Mouse (Mus musculus): ENCODE results near the gene Mta2. TPM values are rescaled to one million over a fixed set of nuclear protein-coding genes. Genes with fewer than 3 reads are reported as not detected.

The Mta2 gene
- polyA plus RNA-seq, 1 experiment from 2014 or later = 30.3 TPM

- peaks cover 13% of the 10 kb centered on the region for H3K4me1 ChIP-seq (replicated peaks; ENCODE audit: control insufficient read depth, insufficient read depth, low read length)
- 100% methylated on average over 2 of the region's 2 CpGs for WGBS
- DNase-seq (ENCODE audit: low spot score) (no peak), ATAC-seq (ENCODE audit: low FRiP score) (no peak)
- H3K36me3 ChIP-seq (replicated peaks; ENCODE audit: control insufficient read depth, insufficient read depth) = peaks cover 36% of the 10 kb centered on the region
- no peaks in the 10 kb centered on the region for H3K27me3 ChIP-seq (ENCODE audit: control insufficient read depth, insufficient read depth, low read length)
- no peaks in the 10 kb centered on the region for H3K9me3 ChIP-seq (ENCODE audit: control insufficient read depth, low read length)
- no peak overlapping the region for H3K27ac ChIP-seq
- no peak overlapping the region for H3K9ac ChIP-seq
- no peak overlapping the region for H3K4me3 ChIP-seq (replicated peaks; ENCODE audit: low read length)
- no peak overlapping the region for H3K4me2 ChIP-seq (replicated peaks)
Observed at GRCm38 (mm10) chr19:8926766-8927165, 14.9 kb upstream of the Mta2 start.

- H3K27ac ChIP-seq = no peak overlapping the region
- no peak overlapping the region for H3K4me3 ChIP-seq (replicated peaks; ENCODE audit: low read length)
- no peak for ATAC-seq (ENCODE audit: low FRiP score)
- peaks cover 34% of the 10 kb centered on the region for H3K36me3 ChIP-seq (replicated peaks; ENCODE audit: control insufficient read depth, insufficient read depth)
- H3K4me1 ChIP-seq (replicated peaks; ENCODE audit: control insufficient read depth, insufficient read depth, low read length) = peaks cover 11% of the 10 kb centered on the region; the same call in 1 of the 2 replicates
- no peak for DNase-seq (ENCODE audit: low spot score)
- no peak overlapping the region for H3K4me2 ChIP-seq (replicated peaks)
- no peaks in the 10 kb centered on the region for H3K9me3 ChIP-seq (ENCODE audit: control insufficient read depth, low read length)
- no peaks in the 10 kb centered on the region for H3K27me3 ChIP-seq (ENCODE audit: control insufficient read depth, insufficient read depth, low read length)
- WGBS = 90% methylated on average over 12 of the region's 12 CpGs
- no peak overlapping the region for H3K9ac ChIP-seq
Observed at GRCm38 (mm10) chr19:8927891-8928525, 13.7 kb upstream of the Mta2 start.

GRCm38 (mm10) chr19:8928689-8929223, 12.9 kb upstream of the Mta2 start:
- peak; percentile 56; the same call in 1 of the 2 replicates for ATAC-seq (ENCODE audit: low FRiP score)
- H3K27ac ChIP-seq = no peak overlapping the region
- 22% methylated on average over 16 of the region's 16 CpGs for WGBS

GRCm38 (mm10) chr19:8929224-8930088, 12.2 kb upstream of the Mta2 start, which contains the start of the genes Rom1 and Eml3:
TSS of gene Rom1 (minus strand) at chr19:8929356.
TSS of gene Eml3 (plus strand) at chr19:8929552.
- ATAC-seq (ENCODE audit: low FRiP score) = peak; percentile 64
- Histone ChIP-seq H3K27me3 (ENCODE audit: control insufficient read depth, insufficient read depth, low read length) (no peaks in the 10 kb centered on the region), H3K9ac (peak within 1 kb of the TSS; percentile 69), H3K4me3 (replicated peaks; ENCODE audit: low read length) (peak within 1 kb of the TSS; percentile 50), H3K27ac (0 out of 2 replicates have a peak within 1 kb of the TSS, but pooled peaks have one; percentile 5), H3K4me1 (replicated peaks; ENCODE audit: control insufficient read depth, insufficient read depth, low read length) (0 out of 2 replicates have a peak, but pooled peaks cover 11% of the 10 kb centered on the region), H3K36me3 (replicated peaks; ENCODE audit: control insufficient read depth, insufficient read depth) (peaks cover 25% of the 10 kb centered on the region), H3K4me2 (replicated peaks) (peak within 1 kb of the TSS; percentile 73), H3K9me3 (ENCODE audit: control insufficient read depth, low read length) (no peaks in the 10 kb centered on the region)
- peak; percentile 35 for DNase-seq (ENCODE audit: low spot score)
- WGBS = 1% methylated on average over 63 of the region's 74 CpGs

More at GRCm38 (mm10) chr19:8928689-8929223, 12.9 kb upstream of the Mta2 start:
- DNase-seq (ENCODE audit: low spot score) = no peak
- peak overlapping the region; percentile 73 for H3K4me2 ChIP-seq (replicated peaks)
- H3K9ac ChIP-seq = peak overlapping the region; percentile 69
- no peaks in the 10 kb centered on the region for H3K9me3 ChIP-seq (ENCODE audit: control insufficient read depth, low read length)
- peak overlapping the region; percentile 50 for H3K4me3 ChIP-seq (replicated peaks; ENCODE audit: low read length)
- H3K27me3 ChIP-seq (ENCODE audit: control insufficient read depth, insufficient read depth, low read length) = no peaks in the 10 kb centered on the region
- H3K4me1 ChIP-seq (replicated peaks; ENCODE audit: control insufficient read depth, insufficient read depth, low read length) = peaks cover 11% of the 10 kb centered on the region; the same call in 1 of the 2 replicates
- peaks cover 29% of the 10 kb centered on the region for H3K36me3 ChIP-seq (replicated peaks; ENCODE audit: control insufficient read depth, insufficient read depth)

- peaks cover 25% of the 10 kb centered on the region for H3K36me3 ChIP-seq (replicated peaks; ENCODE audit: control insufficient read depth, insufficient read depth)
Observed at GRCm38 (mm10) chr19:8930117-8930516, 11.6 kb upstream of the Mta2 start.

GRCm38 (mm10) chr19:8930771-8931170, 10.9 kb upstream of the Mta2 start:
- no peak overlapping the region for H3K4me2 ChIP-seq (replicated peaks)

More at GRCm38 (mm10) chr19:8930117-8930516, 11.6 kb upstream of the Mta2 start:
- Histone ChIP-seq H3K27ac (no peak overlapping the region), H3K4me2 (replicated peaks) (peak overlapping the region; percentile 73), H3K4me1 (replicated peaks; ENCODE audit: control insufficient read depth, insufficient read depth, low read length) (0 out of 2 replicates have a peak, but pooled peaks cover 11% of the 10 kb centered on the region), H3K27me3 (ENCODE audit: control insufficient read depth, insufficient read depth, low read length) (no peaks in the 10 kb centered on the region), H3K9ac (peak overlapping the region; percentile 69), H3K9me3 (ENCODE audit: control insufficient read depth, low read length) (no peaks in the 10 kb centered on the region), H3K4me3 (replicated peaks; ENCODE audit: low read length) (peak overlapping the region; percentile 50)
- no peak for ATAC-seq (ENCODE audit: low FRiP score)
- 17% methylated on average over 11 of the region's 11 CpGs for WGBS
- DNase-seq (ENCODE audit: low spot score) = no peak

GRCm38 (mm10) chr19:8936736-8937135, 4.9 kb upstream of the Mta2 start:
- Histone ChIP-seq H3K4me3 (replicated peaks; ENCODE audit: low read length) (no peak overlapping the region), H3K27ac (no peak overlapping the region), H3K9me3 (ENCODE audit: control insufficient read depth, low read length) (no peaks in the 10 kb centered on the region), H3K36me3 (replicated peaks; ENCODE audit: control insufficient read depth, insufficient read depth) (0 out of 2 replicates have a peak, but pooled peaks cover 18% of the 10 kb centered on the region), H3K4me2 (replicated peaks) (no peak overlapping the region), H3K27me3 (ENCODE audit: control insufficient read depth, insufficient read depth, low read length) (no peaks in the 10 kb centered on the region), H3K4me1 (replicated peaks; ENCODE audit: control insufficient read depth, insufficient read depth, low read length) (peaks cover 6% of the 10 kb centered on the region), H3K9ac (no peak overlapping the region)
- DNase-seq (ENCODE audit: low spot score) (no peak), ATAC-seq (ENCODE audit: low FRiP score) (no peak)
- WGBS = 92% methylated on average over 2 of the region's 2 CpGs

More at GRCm38 (mm10) chr19:8930771-8931170, 10.9 kb upstream of the Mta2 start:
- H3K9me3 ChIP-seq (ENCODE audit: control insufficient read depth, low read length) = no peaks in the 10 kb centered on the region
- H3K27me3 ChIP-seq (ENCODE audit: control insufficient read depth, insufficient read depth, low read length) = no peaks in the 10 kb centered on the region
- 79% methylated on average over 7 of the region's 7 CpGs for WGBS
- no peak for ATAC-seq (ENCODE audit: low FRiP score)
- DNase-seq (ENCODE audit: low spot score) = no peak
- H3K4me1 ChIP-seq (replicated peaks; ENCODE audit: control insufficient read depth, insufficient read depth, low read length) = 0 out of 2 replicates have a peak, but pooled peaks cover 11% of the 10 kb centered on the region
- H3K36me3 ChIP-seq (replicated peaks; ENCODE audit: control insufficient read depth, insufficient read depth) = peaks cover 19% of the 10 kb centered on the region
- H3K27ac ChIP-seq = no peak overlapping the region
- 0 out of 2 replicates have a peak overlapping the region, but pooled peaks have one; percentile 69 for H3K9ac ChIP-seq
- H3K4me3 ChIP-seq (replicated peaks; ENCODE audit: low read length) = no peak overlapping the region

- Histone ChIP-seq H3K27ac (no peak overlapping the region), H3K9ac (peak overlapping the region; percentile 49), H3K27me3 (ENCODE audit: control insufficient read depth, insufficient read depth, low read length) (no peaks in the 10 kb centered on the region), H3K4me1 (replicated peaks; ENCODE audit: control insufficient read depth, insufficient read depth, low read length) (peaks cover 30% of the 10 kb centered on the region), H3K4me2 (replicated peaks) (peak overlapping the region; percentile 74), H3K36me3 (replicated peaks; ENCODE audit: control insufficient read depth, insufficient read depth) (peaks cover 41% of the 10 kb centered on the region), H3K9me3 (ENCODE audit: control insufficient read depth, low read length) (no peaks in the 10 kb centered on the region), H3K4me3 (replicated peaks; ENCODE audit: low read length) (peak overlapping the region; percentile 93; the same call in 1 of the 2 replicates)
- 80% methylated on average over 15 of the region's 15 CpGs for WGBS
- ATAC-seq (ENCODE audit: low FRiP score) (no peak), DNase-seq (ENCODE audit: low spot score) (no peak)
Observed at GRCm38 (mm10) chr19:8940526-8941133, 1.0 kb upstream of the Mta2 start.
